Mouse (Mus musculus): ENCODE measurements around the gene Rsph6a. TPM values are rescaled to one million over a fixed set of nuclear protein-coding genes. Genes with fewer than 3 reads are reported as not detected.
A peak's percentile ranks its signal among the peaks of the same experiment; 100 is the strongest.

Gene Rsph6a
- polyA plus RNA-seq, 1 experiment from 2014 or later = not detected

GRCm38 (mm10) chr7:19084277-19084771, 29.8 kb downstream of the Rsph6a start:
- Histone ChIP-seq H3K36me3 (peaks cover 63% of the 10 kb centered on the region), H3K4me3 (peak overlapping the region; percentile 34)
- 58% methylated on average over 6 of the region's 6 CpGs for WGBS

GRCm38 (mm10) chr7:19084921-19085473, 30.5 kb downstream of the Rsph6a start:
- Histone ChIP-seq H3K9ac (no peak overlapping the region), H3K4me1 (peaks cover 55% of the 10 kb centered on the region), H3K4me3 (peak overlapping the region; percentile 11), H3K36me3 (peaks cover 61% of the 10 kb centered on the region), H3K9me3 (no peaks in the 10 kb centered on the region), H3K27me3 (no peaks in the 10 kb centered on the region), H3K27ac (peak overlapping the region; percentile 22; the same call in 1 of the 2 replicates), H3K4me2 (peak overlapping the region; percentile 36)
- ATAC-seq (ENCODE audit: insufficient number of reproducible peaks, low FRiP score, low TSS enrichment, low read depth) = no peak
- WGBS = 27% methylated on average over 6 of the region's 9 CpGs

More at GRCm38 (mm10) chr7:19084277-19084771, 29.8 kb downstream of the Rsph6a start:
- no peak for ATAC-seq (ENCODE audit: insufficient number of reproducible peaks, low FRiP score, low TSS enrichment, low read depth)
- Histone ChIP-seq H3K9ac (no peak overlapping the region), H3K27me3 (no peaks in the 10 kb centered on the region), H3K27ac (peak overlapping the region; percentile 73), H3K4me2 (peak overlapping the region; percentile 45), H3K9me3 (no peaks in the 10 kb centered on the region), H3K4me1 (peaks cover 55% of the 10 kb centered on the region)

- 11% methylated on average over 6 of the region's 6 CpGs for WGBS
- peak overlapping the region; percentile 11 for H3K4me3 ChIP-seq
These were observed 31.0 kb downstream of the Rsph6a start for GRCm38 (mm10) chr7:19085495-19085894.

GRCm38 (mm10) chr7:19086042-19086441, 31.6 kb downstream of the Rsph6a start:
- H3K36me3 ChIP-seq = peaks cover 61% of the 10 kb centered on the region
- no peak overlapping the region for H3K9ac ChIP-seq
- 0 out of 2 replicates have a peak overlapping the region, but pooled peaks have one; percentile 1 for H3K27ac ChIP-seq
- ATAC-seq (ENCODE audit: insufficient number of reproducible peaks, low FRiP score, low TSS enrichment, low read depth) = no peak
- WGBS = 11% methylated on average over 14 of the region's 14 CpGs
- peaks cover 55% of the 10 kb centered on the region for H3K4me1 ChIP-seq
- peak overlapping the region; percentile 11; the same call in 1 of the 2 replicates for H3K4me3 ChIP-seq
- peak overlapping the region; percentile 36; the same call in 1 of the 2 replicates for H3K4me2 ChIP-seq
- peaks cover 4% of the 10 kb centered on the region; the same call in 1 of the 2 replicates for H3K27me3 ChIP-seq
- no peaks in the 10 kb centered on the region for H3K9me3 ChIP-seq

More at GRCm38 (mm10) chr7:19085495-19085894, 31.0 kb downstream of the Rsph6a start:
- no peaks in the 10 kb centered on the region for H3K27me3 ChIP-seq
- ATAC-seq (ENCODE audit: insufficient number of reproducible peaks, low FRiP score, low TSS enrichment, low read depth) = no peak
- no peak overlapping the region for H3K9ac ChIP-seq
- peaks cover 61% of the 10 kb centered on the region for H3K36me3 ChIP-seq
- H3K9me3 ChIP-seq = no peaks in the 10 kb centered on the region
- H3K4me1 ChIP-seq = peaks cover 55% of the 10 kb centered on the region
- 0 out of 2 replicates have a peak overlapping the region, but pooled peaks have one; percentile 1 for H3K27ac ChIP-seq
- H3K4me2 ChIP-seq = peak overlapping the region; percentile 36

GRCm38 (mm10) chr7:19086760-19087159, 32.3 kb downstream of the Rsph6a start:
- Histone ChIP-seq H3K36me3 (peaks cover 55% of the 10 kb centered on the region), H3K9me3 (no peaks in the 10 kb centered on the region), H3K27me3 (peaks cover 4% of the 10 kb centered on the region; the same call in 1 of the 2 replicates), H3K4me2 (no peak overlapping the region), H3K9ac (no peak overlapping the region), H3K4me3 (no peak overlapping the region), H3K27ac (no peak overlapping the region), H3K4me1 (peaks cover 58% of the 10 kb centered on the region)
- no peak for ATAC-seq (ENCODE audit: insufficient number of reproducible peaks, low FRiP score, low TSS enrichment, low read depth)
- WGBS = 59% methylated on average over 18 of the region's 18 CpGs

GRCm38 (mm10) chr7:19088813-19089212, 34.3 kb downstream of the Rsph6a start:
- peaks cover 4% of the 10 kb centered on the region; the same call in 1 of the 2 replicates for H3K27me3 ChIP-seq
- no peaks in the 10 kb centered on the region for H3K9me3 ChIP-seq
- H3K4me1 ChIP-seq = peaks cover 56% of the 10 kb centered on the region
- no peak for ATAC-seq (ENCODE audit: insufficient number of reproducible peaks, low FRiP score, low TSS enrichment, low read depth)
- 44% methylated on average over 10 of the region's 10 CpGs for WGBS
- no peak overlapping the region for H3K4me2 ChIP-seq
- H3K4me3 ChIP-seq = no peak overlapping the region
- no peak overlapping the region for H3K27ac ChIP-seq
- no peak overlapping the region for H3K9ac ChIP-seq
- H3K36me3 ChIP-seq = peaks cover 41% of the 10 kb centered on the region

- Histone ChIP-seq H3K36me3 (peaks cover 42% of the 10 kb centered on the region), H3K4me3 (peak overlapping the region; percentile 86), H3K27ac (peak overlapping the region; percentile 93; the same call in 1 of the 2 replicates), H3K4me2 (peak overlapping the region; percentile 88), H3K27me3 (peaks cover 4% of the 10 kb centered on the region; the same call in 1 of the 2 replicates), H3K4me1 (peaks cover 46% of the 10 kb centered on the region), H3K9ac (no peak overlapping the region), H3K9me3 (no peaks in the 10 kb centered on the region)
- ATAC-seq (ENCODE audit: insufficient number of reproducible peaks, low FRiP score, low TSS enrichment, low read depth) = no peak
- WGBS = 43% methylated on average over 17 of the region's 17 CpGs
These were observed 37.4 kb downstream of the Rsph6a start for GRCm38 (mm10) chr7:19091913-19092312.

GRCm38 (mm10) chr7:19092381-19093173, 38.1 kb downstream of the Rsph6a start:
- H3K9me3 ChIP-seq = no peaks in the 10 kb centered on the region
- H3K36me3 ChIP-seq = peaks cover 42% of the 10 kb centered on the region
- H3K9ac ChIP-seq = peak overlapping the region; percentile 42
- H3K4me2 ChIP-seq = peak overlapping the region; percentile 88
- H3K4me1 ChIP-seq = peaks cover 49% of the 10 kb centered on the region
- H3K27me3 ChIP-seq = peaks cover 4% of the 10 kb centered on the region; the same call in 1 of the 2 replicates
- ATAC-seq (ENCODE audit: insufficient number of reproducible peaks, low FRiP score, low TSS enrichment, low read depth) = peak; percentile 35
- 4% methylated on average over 38 of the region's 38 CpGs for WGBS
- peak overlapping the region; percentile 86 for H3K4me3 ChIP-seq
- peak overlapping the region; percentile 93 for H3K27ac ChIP-seq

GRCm38 (mm10) chr7:19093174-19093521, 38.7 kb downstream of the Rsph6a start:
- H3K4me1 ChIP-seq = peaks cover 54% of the 10 kb centered on the region
- 0% methylated on average over 15 of the region's 15 CpGs for WGBS
- H3K27ac ChIP-seq = peak overlapping the region; percentile 93
- H3K9ac ChIP-seq = peak overlapping the region; percentile 42
- peak overlapping the region; percentile 86 for H3K4me3 ChIP-seq
- 0 out of 2 replicates have a peak, but pooled peaks have one; percentile 18 for ATAC-seq (ENCODE audit: insufficient number of reproducible peaks, low FRiP score, low TSS enrichment, low read depth)
- no peaks in the 10 kb centered on the region for H3K9me3 ChIP-seq
- peaks cover 4% of the 10 kb centered on the region; the same call in 1 of the 2 replicates for H3K27me3 ChIP-seq
- peaks cover 42% of the 10 kb centered on the region for H3K36me3 ChIP-seq
- peak overlapping the region; percentile 88 for H3K4me2 ChIP-seq

GRCm38 (mm10) chr7:19093537-19094385, 39.3 kb downstream of the Rsph6a start:
- H3K9ac ChIP-seq = peak overlapping the region; percentile 78
- peak overlapping the region; percentile 88 for H3K4me2 ChIP-seq
- WGBS = under 1% methylated on average over 45 of the region's 45 CpGs
- ATAC-seq (ENCODE audit: insufficient number of reproducible peaks, low FRiP score, low TSS enrichment, low read depth) = peak; percentile 84
- peaks cover 4% of the 10 kb centered on the region; the same call in 1 of the 2 replicates for H3K27me3 ChIP-seq
- peak overlapping the region; percentile 86 for H3K4me3 ChIP-seq
- H3K36me3 ChIP-seq = peaks cover 38% of the 10 kb centered on the region
- no peaks in the 10 kb centered on the region for H3K9me3 ChIP-seq
- peaks cover 54% of the 10 kb centered on the region for H3K4me1 ChIP-seq
- peak overlapping the region; percentile 99 for H3K27ac ChIP-seq

- 1% methylated on average over 20 of the region's 36 CpGs for WGBS
- peak within 1 kb of the TSS; percentile 78 for H3K9ac ChIP-seq
These were observed 40.0 kb downstream of the Rsph6a start, which contains the start of gene Six5 for GRCm38 (mm10) chr7:19094471-19094825. TSS of gene Six5 (plus strand) at chr7:19094594.

More at GRCm38 (mm10) chr7:19094471-19094825, 40.0 kb downstream of the Rsph6a start, which contains the start of gene Six5:
- Histone ChIP-seq H3K36me3 (peaks cover 34% of the 10 kb centered on the region), H3K4me2 (peak within 1 kb of the TSS; percentile 88), H3K27me3 (peaks cover 4% of the 10 kb centered on the region; the same call in 1 of the 2 replicates), H3K27ac (peak within 1 kb of the TSS; percentile 99), H3K4me3 (peak within 1 kb of the TSS; percentile 86), H3K9me3 (no peaks in the 10 kb centered on the region), H3K4me1 (peaks cover 54% of the 10 kb centered on the region)
- ATAC-seq (ENCODE audit: insufficient number of reproducible peaks, low FRiP score, low TSS enrichment, low read depth) = peak; percentile 26
